Mouse (Mus musculus) brain, embryonic 14.5 days (tissue): ENCODE data around the gene Stk39.

Experiments used
- CTCF ChIP-seq: fragments of 200-500 bp; IDR thresholded peaks from 2 replicates; pipeline ENCODE4 v1.5.1; 2012; ENCODE audit warnings: inconsistent platforms, mild to moderate bottlenecking, moderate library complexity, borderline replicate concordance; ENCODE audit not compliant: insufficient read depth, insufficient read length; ENCODE audit errors: extremely low read depth
- POLR2A ChIP-seq: fragments of 200-500 bp; IDR thresholded peaks from 2 replicates; pipeline ENCODE4 v1.6.1; 2012; ENCODE audit warnings: mild to moderate bottlenecking, inconsistent platforms, borderline replicate concordance; ENCODE audit not compliant: poor library complexity, insufficient read depth, insufficient read length, severe bottlenecking; ENCODE audit errors: extremely low read depth

DNA sequence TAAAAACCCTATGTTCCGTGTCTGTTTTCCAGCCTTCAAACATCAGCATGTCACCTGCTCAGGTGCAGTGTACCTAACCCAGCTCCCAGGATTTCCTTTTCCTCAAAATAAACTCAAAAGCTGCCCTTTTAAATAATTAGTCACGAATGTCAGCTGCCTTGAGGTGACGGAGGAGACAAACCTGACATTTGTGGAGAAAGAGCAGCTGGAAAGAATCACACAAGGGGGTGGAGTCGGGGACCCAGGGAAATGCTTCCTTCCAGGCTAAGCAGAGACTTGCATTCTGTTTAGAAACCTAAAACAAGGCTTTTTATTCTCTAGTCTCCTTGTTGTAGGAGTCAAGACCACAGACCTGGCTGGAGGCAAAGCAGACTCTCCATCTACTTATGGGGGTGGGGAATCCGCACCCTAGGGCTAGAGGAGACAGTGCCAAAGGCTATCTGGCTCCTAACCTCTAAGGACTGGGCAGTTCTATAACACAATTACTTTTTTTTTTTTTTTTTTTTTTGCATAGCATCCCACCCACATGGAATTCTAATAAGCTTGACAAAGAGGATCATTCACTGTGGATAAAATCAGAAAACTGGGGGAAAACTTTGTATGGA is 29.9 kb downstream of the Stk39 start:
- TF ChIP-seq POLR2A (no peak), CTCF (no peak)
